Mouse (Mus musculus) bone marrow, adult 2 months (tissue): Measurements from ENCODE around the gene Sult6b2. TPM values are rescaled to one million over a fixed set of nuclear protein-coding genes. Genes with fewer than 3 reads are reported as not detected.

Source experiments
- H3K27ac ChIP-seq: fragments of 200-500 bp; 2 replicates; pipeline ENCODE4 v1.5.1; 2012; ENCODE audit warnings: low read depth, mild to moderate bottlenecking, control low read depth, inconsistent platforms, low read length; ENCODE audit not compliant: control insufficient read depth, poor library complexity, insufficient read depth
- H3K4me1 ChIP-seq: fragments of 200-500 bp; 2 replicates; pipeline ENCODE4 v1.6.1; 2011; ENCODE audit warnings: low read length; ENCODE audit not compliant: control insufficient read depth, insufficient read depth
- H3K4me3 ChIP-seq: fragments of 200-500 bp; replicated peaks from 2 replicates; pipeline ENCODE3; 2011; ENCODE audit warnings: mild to moderate bottlenecking, low read depth, low read length, control low read depth; ENCODE audit not compliant: control insufficient read depth
- CTCF ChIP-seq: fragments of 200-500 bp; IDR thresholded peaks from 2 replicates; pipeline ENCODE4 v1.5.1; 2011; ENCODE audit warnings: low read length, control low read depth; ENCODE audit not compliant: control insufficient read depth, insufficient read depth
- POLR2A ChIP-seq: fragments of 200-500 bp; IDR thresholded peaks from 2 replicates; pipeline ENCODE4 v1.6.1; 2011; ENCODE audit warnings: low read depth, mild to moderate bottlenecking, control low read depth, low read length, borderline replicate concordance; ENCODE audit not compliant: control insufficient read depth
- WGBS: fragments of 180-500 bp; shearing (Covaris S2); methylation state at CpG from one replicate; pipeline ENCODE4 v1.1.7; 2018; 5-methylcytosine and 5-hydroxymethylcytosine counted together
- polyA plus RNA-seq: library from polyadenylated mRNA; stranded (reverse); fragments of >200 nt; gene quantifications from 2 replicates; pipeline ENCODE4 v1.2.4, GENCODE M21; 2011; ENCODE audit warnings: low replicate concordance; ENCODE audit not compliant: missing spikeins, insufficient read depth, insufficient read length

Sult6b2 gene
- polyA plus RNA-seq, 1 experiment = not detected

DNA sequence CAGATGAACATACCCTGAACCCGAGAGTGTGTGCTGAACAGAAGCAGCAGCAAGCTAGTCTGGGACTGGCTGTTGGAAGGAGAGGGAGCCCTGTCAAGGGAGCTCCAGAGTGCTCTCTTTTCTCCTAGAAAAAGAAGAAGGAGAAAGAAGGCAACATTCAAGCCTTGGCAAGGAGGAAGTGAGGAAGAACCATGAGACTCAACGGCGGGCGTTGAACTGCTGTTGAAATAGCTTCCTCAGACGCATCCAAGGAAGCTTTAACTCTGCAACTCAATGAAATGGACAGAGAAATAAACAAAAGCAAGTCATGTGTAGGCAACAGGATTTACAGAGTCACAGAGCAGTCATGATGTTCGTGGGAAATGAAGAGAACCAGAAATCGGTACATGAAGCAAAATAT lies 57.5 kb downstream of the Sult6b2 start:
- TF ChIP-seq CTCF = no peak
- TF ChIP-seq POLR2A = no peak
- peak overlapping the region; percentile 68; the same call in 1 of the 2 replicates for H3K27ac ChIP-seq
- 30% methylated on average over 7 of the region's 7 CpGs for WGBS
- peaks cover 4% of the 10 kb centered on the region; the same call in 1 of the 2 replicates for H3K4me1 ChIP-seq
- H3K4me3 ChIP-seq = no peak overlapping the region

DNA sequence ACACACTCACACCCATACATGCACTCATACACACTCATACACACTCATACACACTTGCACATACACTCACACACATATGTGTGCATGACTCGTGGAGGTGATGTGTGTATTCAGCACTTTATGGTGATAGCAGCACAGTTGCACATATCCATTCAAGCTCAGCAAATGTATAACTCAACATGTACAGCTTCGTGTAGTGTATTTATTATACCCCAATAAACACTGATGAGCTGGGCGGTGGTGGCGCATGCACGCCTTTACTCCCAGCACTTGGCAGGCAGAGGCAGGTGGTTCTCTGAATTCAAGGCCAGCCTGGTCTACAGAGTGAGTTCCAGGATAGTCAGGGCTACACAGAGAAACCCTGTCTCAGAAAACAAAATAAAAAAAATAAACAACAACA lies 58.8 kb downstream of the Sult6b2 start:
- WGBS = 86% methylated on average over 5 of the region's 5 CpGs
- Histone ChIP-seq H3K4me1 (peaks cover 1% of the 10 kb centered on the region; the same call in 1 of the 2 replicates), H3K4me3 (no peak overlapping the region), H3K27ac (no peak overlapping the region)
- TF ChIP-seq POLR2A (no peak), CTCF (no peak)

- 81% methylated on average over 4 of the region's 4 CpGs for WGBS
- no peak overlapping the region for H3K4me3 ChIP-seq
- H3K27ac ChIP-seq = no peak overlapping the region
- TF ChIP-seq CTCF (no peak), POLR2A (no peak)
- peaks cover 1% of the 10 kb centered on the region; the same call in 1 of the 2 replicates for H3K4me1 ChIP-seq
Observed at GRCm38 (mm10) chr6:142743193-142743592, 61.1 kb downstream of the Sult6b2 start.

DNA sequence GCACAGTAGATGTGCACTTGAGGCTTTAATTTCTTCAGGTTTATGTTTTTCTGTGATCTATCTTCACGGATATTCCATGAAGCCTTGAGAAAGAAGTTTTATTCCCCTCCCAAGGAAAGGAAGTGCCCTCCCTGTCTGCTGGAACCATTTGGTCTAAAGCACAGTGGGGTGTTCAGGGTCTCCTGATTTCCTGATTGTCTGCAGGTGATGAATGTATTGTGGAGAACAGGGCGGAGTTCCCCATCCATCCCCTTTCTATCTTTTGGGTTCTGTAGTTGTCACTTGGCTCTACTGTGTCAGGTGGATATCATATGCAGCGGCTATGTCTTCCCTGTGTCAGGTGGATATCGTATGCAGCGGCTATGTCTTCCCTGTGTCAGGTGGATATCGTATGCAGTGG lies 62.5 kb downstream of the Sult6b2 start:
- TF ChIP-seq POLR2A (no peak), CTCF (no peak)
- Histone ChIP-seq H3K4me1 (peaks cover 1% of the 10 kb centered on the region; the same call in 1 of the 2 replicates), H3K27ac (no peak overlapping the region), H3K4me3 (no peak overlapping the region)
- WGBS = 85% methylated on average over 6 of the region's 6 CpGs

DNA sequence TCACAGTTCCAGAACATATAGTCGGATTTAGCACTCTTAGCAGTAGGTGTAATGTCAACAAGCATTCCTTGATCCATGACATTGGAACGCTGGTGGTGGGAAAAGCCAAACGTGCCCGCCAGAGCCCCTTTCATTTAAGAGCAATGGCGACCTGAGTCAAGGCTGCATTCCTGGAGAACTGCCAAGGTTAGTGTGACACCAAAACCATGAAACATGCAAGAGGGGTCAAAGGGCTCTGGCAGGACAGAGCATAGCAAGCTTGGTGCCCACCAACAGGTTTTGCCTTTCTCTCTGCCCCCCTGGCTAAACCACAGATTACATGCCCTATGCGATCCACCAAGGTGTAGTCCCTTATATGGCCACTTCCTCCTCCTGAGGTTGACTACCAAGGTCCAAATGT lies 65.7 kb downstream of the Sult6b2 start:
- no peak overlapping the region for H3K27ac ChIP-seq
- 76% methylated on average over 6 of the region's 6 CpGs for WGBS
- TF ChIP-seq POLR2A (no peak), CTCF (no peak)

GRCm38 (mm10) chr6:142738225-142738624 lies 66.1 kb downstream of the Sult6b2 start:
- WGBS = 88% methylated on average over 2 of the region's 2 CpGs
- Histone ChIP-seq H3K4me1 (no peaks in the 10 kb centered on the region), H3K4me3 (no peak overlapping the region), H3K27ac (no peak overlapping the region)
- TF ChIP-seq POLR2A (no peak), CTCF (no peak)

More for the DNA sequence above, 65.7 kb downstream of the Sult6b2 start:
- Histone ChIP-seq H3K4me3 (no peak overlapping the region), H3K4me1 (no peaks in the 10 kb centered on the region)

- no peak overlapping the region for H3K27ac ChIP-seq
- peak; percentile 31; the same call in 1 of the 2 replicates for TF ChIP-seq CTCF
- TF ChIP-seq POLR2A = no peak
- H3K4me1 ChIP-seq = no peaks in the 10 kb centered on the region
- WGBS = 49% methylated on average over 8 of the region's 8 CpGs
- H3K4me3 ChIP-seq = no peak overlapping the region
Observed at GRCm38 (mm10) chr6:142735302-142736005, 68.8 kb downstream of the Sult6b2 start.

Other genes with a start within 250 kb of the Sult6b2 start
- gene Kcnj8, start 232.9 kb downstream of the Sult6b2 start, polyA plus RNA-seq = 1.7 and 1.8 TPM in 2 replicates
- 2.2 and 3.8 TPM in 2 replicates for gene Abcc9, start 102.2 kb downstream of the Sult6b2 start, polyA plus RNA-seq
- 144 and 171 TPM in 2 replicates for gene Cmas, start 47.8 kb downstream of the Sult6b2 start, polyA plus RNA-seq
- 0.11 and 0.47 TPM in 2 replicates for gene St8sia1, start 159.9 kb upstream of the Sult6b2 start, polyA plus RNA-seq